Mouse (Mus musculus): ENCODE measurements around the gene Kit. TPM values are rescaled to one million over a fixed set of nuclear protein-coding genes. Genes with fewer than 3 reads are reported as not detected.

Kit gene
- polyA plus RNA-seq, 1 experiment from 2014 or later, result 78.8 TPM

- 91% methylated on average over 6 of the region's 6 CpGs for WGBS
- Histone ChIP-seq H3K27ac (ENCODE audit: low read length) (no peak overlapping the region), H3K36me3 (ENCODE audit: control insufficient read depth, insufficient read depth, low read length) (peaks cover 6% of the 10 kb centered on the region; the same call in 1 of the 2 replicates), H3K4me1 (ENCODE audit: control insufficient read depth, insufficient read depth, low read length) (no peaks in the 10 kb centered on the region), H3K9me3 (ENCODE audit: control insufficient read depth, low read depth, low read length) (no peaks in the 10 kb centered on the region), H3K4me2 (replicated peaks; ENCODE audit: low read depth, low read length) (no peak overlapping the region), H3K4me3 (ENCODE audit: low read depth, low read length) (no peak overlapping the region), H3K9ac (replicated peaks; ENCODE audit: low read depth, low read length) (no peak overlapping the region), H3K27me3 (ENCODE audit: control insufficient read depth, insufficient read depth, low read length) (no peaks in the 10 kb centered on the region)
- ATAC-seq (ENCODE audit: insufficient number of reproducible peaks, insufficient read depth, low FRiP score, low read depth), result no peak
Measured at GRCm38 (mm10) chr5:75658575-75658974, 83.9 kb downstream of the Kit start.

- ATAC-seq (ENCODE audit: insufficient number of reproducible peaks, insufficient read depth, low FRiP score, low read depth), result no peak
- Histone ChIP-seq H3K27me3 (ENCODE audit: control insufficient read depth, insufficient read depth, low read length) (no peaks in the 10 kb centered on the region), H3K9me3 (ENCODE audit: control insufficient read depth, low read depth, low read length) (no peaks in the 10 kb centered on the region), H3K4me3 (ENCODE audit: low read depth, low read length) (no peak overlapping the region), H3K9ac (replicated peaks; ENCODE audit: low read depth, low read length) (no peak overlapping the region), H3K27ac (ENCODE audit: low read length) (no peak overlapping the region), H3K4me1 (ENCODE audit: control insufficient read depth, insufficient read depth, low read length) (no peaks in the 10 kb centered on the region), H3K4me2 (replicated peaks; ENCODE audit: low read depth, low read length) (no peak overlapping the region), H3K36me3 (ENCODE audit: control insufficient read depth, insufficient read depth, low read length) (peaks cover 3% of the 10 kb centered on the region; the same call in 1 of the 2 replicates)
- 96% methylated on average over 27 of the region's 27 CpGs for WGBS
Measured at GRCm38 (mm10) chr5:75660342-75660741, 85.6 kb downstream of the Kit start.

DNA sequence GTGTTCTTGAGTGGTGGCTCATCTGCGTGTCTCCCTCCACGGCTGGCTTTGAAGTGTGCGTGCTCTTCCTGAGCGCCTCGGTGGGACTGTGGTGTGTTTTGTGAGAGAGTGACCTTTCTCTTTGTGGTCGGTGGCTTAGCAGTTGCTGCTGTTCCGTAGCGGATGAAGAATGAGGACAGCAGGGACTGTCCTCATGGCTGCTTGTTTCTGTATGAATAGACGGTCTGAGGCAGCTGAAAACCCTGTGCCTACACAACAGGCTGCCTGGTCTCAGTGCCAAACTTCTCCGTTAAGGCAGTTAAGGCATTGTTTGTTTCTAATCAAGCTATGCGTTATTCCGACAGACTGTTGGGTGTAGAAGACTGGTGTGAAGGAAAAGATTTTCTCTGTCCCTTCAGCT lies 87.8 kb downstream of the Kit start:
- H3K9me3 ChIP-seq (ENCODE audit: control insufficient read depth, low read depth, low read length), result no peaks in the 10 kb centered on the region
- H3K9ac ChIP-seq (replicated peaks; ENCODE audit: low read depth, low read length), result no peak overlapping the region
- no peak overlapping the region for H3K4me2 ChIP-seq (replicated peaks; ENCODE audit: low read depth, low read length)
- no peak for ATAC-seq (ENCODE audit: insufficient number of reproducible peaks, insufficient read depth, low FRiP score, low read depth)
- H3K4me1 ChIP-seq (ENCODE audit: control insufficient read depth, insufficient read depth, low read length), result no peaks in the 10 kb centered on the region
- H3K36me3 ChIP-seq (ENCODE audit: control insufficient read depth, insufficient read depth, low read length), result no peaks in the 10 kb centered on the region
- H3K4me3 ChIP-seq (ENCODE audit: low read depth, low read length), result no peak overlapping the region
- H3K27ac ChIP-seq (ENCODE audit: low read length), result no peak overlapping the region
- WGBS, result 82% methylated on average over 12 of the region's 12 CpGs
- no peaks in the 10 kb centered on the region for H3K27me3 ChIP-seq (ENCODE audit: control insufficient read depth, insufficient read depth, low read length)

GRCm38 (mm10) chr5:75663768-75664167 lies 89.1 kb downstream of the Kit start:
- Histone ChIP-seq H3K9me3 (ENCODE audit: control insufficient read depth, low read depth, low read length) (no peaks in the 10 kb centered on the region), H3K4me2 (replicated peaks; ENCODE audit: low read depth, low read length) (no peak overlapping the region), H3K36me3 (ENCODE audit: control insufficient read depth, insufficient read depth, low read length) (no peaks in the 10 kb centered on the region), H3K4me3 (ENCODE audit: low read depth, low read length) (no peak overlapping the region), H3K4me1 (ENCODE audit: control insufficient read depth, insufficient read depth, low read length) (no peaks in the 10 kb centered on the region), H3K9ac (replicated peaks; ENCODE audit: low read depth, low read length) (no peak overlapping the region), H3K27ac (ENCODE audit: low read length) (no peak overlapping the region), H3K27me3 (ENCODE audit: control insufficient read depth, insufficient read depth, low read length) (no peaks in the 10 kb centered on the region)
- ATAC-seq (ENCODE audit: insufficient number of reproducible peaks, insufficient read depth, low FRiP score, low read depth), result no peak
- WGBS, result 92% methylated on average over 2 of the region's 2 CpGs

DNA sequence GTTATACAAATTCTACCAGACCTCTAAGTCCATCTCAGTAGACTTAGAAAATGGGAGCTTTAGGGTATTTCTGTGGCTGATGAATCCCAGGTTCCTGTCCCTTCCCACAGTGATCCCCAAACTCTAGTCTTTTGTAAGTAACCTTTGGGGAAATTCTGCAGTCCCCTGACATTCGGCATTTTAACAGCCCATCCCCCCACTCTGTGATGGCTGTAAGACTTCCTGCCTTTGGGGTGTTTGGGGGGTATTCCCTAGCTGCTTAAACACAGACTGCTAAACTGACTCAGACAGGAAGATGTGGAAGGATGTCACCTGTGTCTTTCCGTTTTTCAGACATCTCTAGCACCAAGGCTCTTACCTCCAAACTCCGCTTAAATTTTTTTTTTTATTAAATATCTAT lies 92.4 kb downstream of the Kit start:
- no peak for ATAC-seq (ENCODE audit: insufficient number of reproducible peaks, insufficient read depth, low FRiP score, low read depth)
- H3K27me3 ChIP-seq (ENCODE audit: control insufficient read depth, insufficient read depth, low read length), result no peaks in the 10 kb centered on the region
- no peak overlapping the region for H3K4me3 ChIP-seq (ENCODE audit: low read depth, low read length)
- no peaks in the 10 kb centered on the region for H3K4me1 ChIP-seq (ENCODE audit: control insufficient read depth, insufficient read depth, low read length)
- no peak overlapping the region for H3K9ac ChIP-seq (replicated peaks; ENCODE audit: low read depth, low read length)
- H3K36me3 ChIP-seq (ENCODE audit: control insufficient read depth, insufficient read depth, low read length), result no peaks in the 10 kb centered on the region
- H3K9me3 ChIP-seq (ENCODE audit: control insufficient read depth, low read depth, low read length), result no peaks in the 10 kb centered on the region
- H3K4me2 ChIP-seq (replicated peaks; ENCODE audit: low read depth, low read length), result no peak overlapping the region
- WGBS, result 59% methylated on average over 3 of the region's 3 CpGs
- no peak overlapping the region for H3K27ac ChIP-seq (ENCODE audit: low read length)

GRCm38 (mm10) chr5:75671136-75671788 lies 96.5 kb downstream of the Kit start:
- no peak overlapping the region for H3K9ac ChIP-seq (replicated peaks; ENCODE audit: low read depth, low read length)
- H3K27me3 ChIP-seq (ENCODE audit: control insufficient read depth, insufficient read depth, low read length), result no peaks in the 10 kb centered on the region
- no peak overlapping the region for H3K4me2 ChIP-seq (replicated peaks; ENCODE audit: low read depth, low read length)
- no peaks in the 10 kb centered on the region for H3K36me3 ChIP-seq (ENCODE audit: control insufficient read depth, insufficient read depth, low read length)
- no peaks in the 10 kb centered on the region for H3K4me1 ChIP-seq (ENCODE audit: control insufficient read depth, insufficient read depth, low read length)
- ATAC-seq (ENCODE audit: insufficient number of reproducible peaks, insufficient read depth, low FRiP score, low read depth), result no peak
- H3K4me3 ChIP-seq (ENCODE audit: low read depth, low read length), result no peak overlapping the region
- H3K9me3 ChIP-seq (ENCODE audit: control insufficient read depth, low read depth, low read length), result no peaks in the 10 kb centered on the region
- H3K27ac ChIP-seq (ENCODE audit: low read length), result no peak overlapping the region
- WGBS, result 92% methylated on average over 5 of the region's 5 CpGs

DNA sequence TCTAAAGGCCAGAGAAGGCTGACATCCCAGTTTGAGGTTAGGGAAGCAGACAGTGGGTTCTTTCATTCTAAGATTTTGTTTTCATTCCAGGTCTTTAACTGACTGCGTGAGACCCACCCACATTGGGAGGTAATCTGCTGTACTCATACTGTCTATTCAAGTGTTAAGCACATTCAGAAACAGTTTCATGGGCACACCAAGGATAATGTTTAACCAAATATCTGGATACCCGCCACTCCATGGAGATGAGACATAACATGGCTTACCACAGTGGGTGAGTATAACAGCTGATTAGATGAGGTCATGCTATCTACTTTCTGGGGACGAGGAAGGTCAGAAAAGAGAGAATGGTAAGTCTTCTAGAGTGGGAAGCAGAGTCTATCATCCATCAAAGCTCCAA lies 101.3 kb downstream of the Kit start:
- no peak overlapping the region for H3K9ac ChIP-seq (replicated peaks; ENCODE audit: low read depth, low read length)
- H3K9me3 ChIP-seq (ENCODE audit: control insufficient read depth, low read depth, low read length), result no peaks in the 10 kb centered on the region
- H3K4me2 ChIP-seq (replicated peaks; ENCODE audit: low read depth, low read length), result no peak overlapping the region
- ATAC-seq (ENCODE audit: insufficient number of reproducible peaks, insufficient read depth, low FRiP score, low read depth), result no peak
- no peak overlapping the region for H3K4me3 ChIP-seq (ENCODE audit: low read depth, low read length)
- no peak overlapping the region for H3K27ac ChIP-seq (ENCODE audit: low read length)
- no peaks in the 10 kb centered on the region for H3K36me3 ChIP-seq (ENCODE audit: control insufficient read depth, insufficient read depth, low read length)
- WGBS, result 68% methylated on average over 3 of the region's 3 CpGs
- H3K27me3 ChIP-seq (ENCODE audit: control insufficient read depth, insufficient read depth, low read length), result no peaks in the 10 kb centered on the region
- no peaks in the 10 kb centered on the region for H3K4me1 ChIP-seq (ENCODE audit: control insufficient read depth, insufficient read depth, low read length)

- WGBS, result 63% methylated on average over 3 of the region's 3 CpGs
- no peaks in the 10 kb centered on the region for H3K9me3 ChIP-seq (ENCODE audit: control insufficient read depth, low read depth, low read length)
- H3K4me1 ChIP-seq (ENCODE audit: control insufficient read depth, insufficient read depth, low read length), result no peaks in the 10 kb centered on the region
- no peak for ATAC-seq (ENCODE audit: insufficient number of reproducible peaks, insufficient read depth, low FRiP score, low read depth)
- no peak overlapping the region for H3K27ac ChIP-seq (ENCODE audit: low read length)
- no peak overlapping the region for H3K9ac ChIP-seq (replicated peaks; ENCODE audit: low read depth, low read length)
- no peaks in the 10 kb centered on the region for H3K27me3 ChIP-seq (ENCODE audit: control insufficient read depth, insufficient read depth, low read length)
- no peak overlapping the region for H3K4me2 ChIP-seq (replicated peaks; ENCODE audit: low read depth, low read length)
- H3K36me3 ChIP-seq (ENCODE audit: control insufficient read depth, insufficient read depth, low read length), result no peaks in the 10 kb centered on the region
- no peak overlapping the region for H3K4me3 ChIP-seq (ENCODE audit: low read depth, low read length)
Measured at GRCm38 (mm10) chr5:75679896-75680295, 105.2 kb downstream of the Kit start.

GRCm38 (mm10) chr5:75695162-75695809 lies 120.6 kb downstream of the Kit start:
- no peaks in the 10 kb centered on the region for H3K9me3 ChIP-seq (ENCODE audit: control insufficient read depth, low read depth, low read length)
- no peak overlapping the region for H3K27ac ChIP-seq (ENCODE audit: low read length)
- no peak overlapping the region for H3K4me2 ChIP-seq (replicated peaks; ENCODE audit: low read depth, low read length)
- H3K27me3 ChIP-seq (ENCODE audit: control insufficient read depth, insufficient read depth, low read length), result no peaks in the 10 kb centered on the region
- ATAC-seq (ENCODE audit: insufficient number of reproducible peaks, insufficient read depth, low FRiP score, low read depth), result no peak
- 74% methylated on average over 12 of the region's 12 CpGs for WGBS
- H3K36me3 ChIP-seq (ENCODE audit: control insufficient read depth, insufficient read depth, low read length), result no peaks in the 10 kb centered on the region
- H3K4me1 ChIP-seq (ENCODE audit: control insufficient read depth, insufficient read depth, low read length), result no peaks in the 10 kb centered on the region
- no peak overlapping the region for H3K9ac ChIP-seq (replicated peaks; ENCODE audit: low read depth, low read length)
- H3K4me3 ChIP-seq (ENCODE audit: low read depth, low read length), result no peak overlapping the region
